Mouse (Mus musculus) brain, embryonic 14.5 days (tissue): ENCODE data around the gene Lsamp. TPM values are rescaled to one million over a fixed set of nuclear protein-coding genes. Genes with fewer than 3 reads are reported as not detected.

Source experiments
- DNase-seq: peaks from one replicate; pipeline ENCODE4 v3.0.0-alpha.2; 2011; ENCODE audit warnings: low read depth
- CTCF ChIP-seq: fragments of 200-500 bp; IDR thresholded peaks from 2 replicates; pipeline ENCODE4 v1.5.1; 2012; ENCODE audit warnings: inconsistent platforms, mild to moderate bottlenecking, moderate library complexity, borderline replicate concordance; ENCODE audit not compliant: insufficient read depth, insufficient read length; ENCODE audit errors: extremely low read depth
- POLR2A ChIP-seq: fragments of 200-500 bp; IDR thresholded peaks from 2 replicates; pipeline ENCODE4 v1.6.1; 2012; ENCODE audit warnings: mild to moderate bottlenecking, inconsistent platforms, borderline replicate concordance; ENCODE audit not compliant: poor library complexity, insufficient read depth, insufficient read length, severe bottlenecking; ENCODE audit errors: extremely low read depth
- polyA plus RNA-seq: library from polyadenylated mRNA; depleted of rRNA; stranded (reverse); fragments of >200 nt; gene quantifications from 2 replicates; pipeline ENCODE4 v1.2.3, GENCODE M21; 2012

Gene Lsamp
- polyA plus RNA-seq, 1 experiment, result 45.1 TPM

GRCm38 (mm10) chr16:42113246-42113645, 2129.1 kb downstream of the Lsamp start:
- DNase-seq, result no peak
- no peak for TF ChIP-seq POLR2A
- no peak for TF ChIP-seq CTCF

GRCm38 (mm10) chr16:42121788-42122187, 2137.6 kb downstream of the Lsamp start:
- DNase-seq, result no peak
- TF ChIP-seq CTCF, result no peak
- TF ChIP-seq POLR2A, result no peak

GRCm38 (mm10) chr16:42123826-42124225, 2139.7 kb downstream of the Lsamp start:
- DNase-seq, result peak; percentile 32
- TF ChIP-seq POLR2A (no peak), CTCF (no peak)

GRCm38 (mm10) chr16:42126061-42126460, 2141.9 kb downstream of the Lsamp start:
- DNase-seq, result no peak

GRCm38 (mm10) chr16:42147164-42147563, 2163.0 kb downstream of the Lsamp start:
- TF ChIP-seq CTCF (no peak), POLR2A (no peak)
- no peak for DNase-seq

More at GRCm38 (mm10) chr16:42126061-42126460, 2141.9 kb downstream of the Lsamp start:
- no peak for TF ChIP-seq POLR2A
- no peak for TF ChIP-seq CTCF

- DNase-seq, result peak; percentile 39
- no peak for TF ChIP-seq POLR2A
- no peak for TF ChIP-seq CTCF
Measured at GRCm38 (mm10) chr16:42149216-42149942, 2165.2 kb downstream of the Lsamp start.

- TF ChIP-seq POLR2A (no peak), CTCF (no peak)
Measured at GRCm38 (mm10) chr16:42152640-42153039, 2168.5 kb downstream of the Lsamp start.

GRCm38 (mm10) chr16:42157816-42158215, 2173.7 kb downstream of the Lsamp start:
- TF ChIP-seq POLR2A, result no peak
- DNase-seq, result peak; percentile 50

More at GRCm38 (mm10) chr16:42152640-42153039, 2168.5 kb downstream of the Lsamp start:
- no peak for DNase-seq

- peak; percentile 93 for DNase-seq
- TF ChIP-seq POLR2A (no peak), CTCF (peak; percentile 93)
Measured at GRCm38 (mm10) chr16:42164941-42165340, 2180.8 kb downstream of the Lsamp start.

- no peak for TF ChIP-seq CTCF
- TF ChIP-seq POLR2A, result no peak
- no peak for DNase-seq
Measured at GRCm38 (mm10) chr16:42168292-42168691, 2184.1 kb downstream of the Lsamp start.

- DNase-seq, result peak; percentile 91
- TF ChIP-seq POLR2A (no peak), CTCF (peak; percentile 96)
Measured at GRCm38 (mm10) chr16:42169447-42170140, 2185.4 kb downstream of the Lsamp start.

- TF ChIP-seq CTCF (peak; percentile 85; the same call in 1 of the 2 replicates), POLR2A (no peak)
- peak; percentile 87 for DNase-seq
Measured at GRCm38 (mm10) chr16:42172476-42172875, 2188.3 kb downstream of the Lsamp start.

GRCm38 (mm10) chr16:42178866-42179265, 2194.7 kb downstream of the Lsamp start:
- DNase-seq, result no peak
- TF ChIP-seq CTCF (no peak), POLR2A (no peak)
